Mouse (Mus musculus): ENCODE measurements around the gene Cd68. TPM values are rescaled to one million over a fixed set of nuclear protein-coding genes. Genes with fewer than 3 reads are reported as not detected.
A peak's percentile ranks its signal among the peaks of the same experiment; 100 is the strongest.

The Cd68 gene
- total and polyA plus RNA-seq, 3 experiments = 82.2 to 343 (median 122) TPM

DNA sequence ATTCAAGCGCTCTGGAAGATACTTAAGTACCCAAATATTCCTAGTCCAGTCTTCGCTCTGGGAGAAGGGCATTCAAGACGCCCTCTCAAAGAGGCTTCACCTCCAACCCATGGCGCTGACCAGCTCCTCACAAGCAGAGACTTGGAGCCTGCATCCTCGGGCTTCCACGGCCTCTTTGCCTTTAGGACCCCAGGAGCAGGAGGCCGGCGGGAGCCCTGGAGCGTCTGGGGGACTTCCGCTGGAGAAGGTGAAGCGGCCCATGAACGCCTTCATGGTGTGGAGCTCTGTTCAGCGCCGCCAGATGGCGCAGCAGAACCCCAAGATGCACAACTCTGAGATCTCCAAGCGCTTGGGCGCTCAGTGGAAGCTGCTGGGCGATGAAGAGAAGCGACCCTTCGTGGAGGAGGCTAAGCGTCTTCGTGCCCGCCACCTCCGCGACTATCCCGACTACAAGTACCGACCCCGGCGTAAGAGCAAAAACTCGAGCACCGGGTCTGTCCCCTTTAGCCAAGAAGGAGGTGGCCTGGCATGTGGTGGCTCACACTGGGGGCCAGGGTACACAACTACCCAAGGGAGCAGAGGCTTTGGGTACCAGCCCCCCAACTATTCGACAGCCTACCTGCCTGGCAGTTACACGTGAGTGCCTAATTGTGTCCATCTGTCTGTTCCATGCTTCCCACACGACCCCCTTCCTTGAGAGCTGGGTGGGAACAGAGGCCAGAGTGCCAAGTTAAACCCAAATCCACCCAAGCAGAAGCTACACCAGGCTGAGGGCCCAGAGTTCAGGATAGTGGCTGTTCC, 10.5 kb downstream of the Cd68 start, which contains the start of gene Sox15:
Gene Sox15, plus strand, starts transcription at position 51 of the 801 bp plus-strand sequence.
- no peak within 1 kb of the TSS for H3K4me2 ChIP-seq (ENCODE audit: insufficient read depth, low read depth, poor library complexity, severe bottlenecking)
- H3K36me3 ChIP-seq (replicated peaks in 1 of 2; ENCODE audit: control insufficient read depth in 1 of 2, insufficient read depth in 1 of 2, low read length in 1 of 2) = peaks cover 72 to 89% of the 10 kb centered on the region in 2 experiments

DNA sequence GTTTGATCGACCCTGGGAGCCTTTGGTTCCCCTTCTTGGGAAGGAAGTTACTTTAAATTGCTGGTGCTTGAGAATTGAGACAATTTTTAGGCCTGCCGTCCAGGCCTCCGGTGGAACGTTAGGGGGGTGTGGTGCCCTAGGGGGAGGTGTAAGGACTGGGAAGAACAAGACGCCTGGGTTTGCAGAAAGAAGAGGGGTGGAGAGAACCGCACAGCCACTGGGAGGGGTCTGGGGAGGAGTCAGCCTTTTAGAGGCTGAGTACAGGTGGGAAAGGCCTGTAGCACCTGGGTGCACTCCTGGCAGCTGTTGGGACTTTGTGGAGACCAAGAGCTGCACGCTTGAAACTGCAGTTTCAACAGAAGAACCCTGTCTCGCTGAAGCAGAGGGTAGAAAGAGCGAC, 11.2 kb downstream of the Cd68 start:
- no peaks in the 10 kb centered on the region for H3K27me3 ChIP-seq (replicated peaks)
- no peak overlapping the region for H3K9ac ChIP-seq (ENCODE audit: insufficient read depth, low read depth)
- H3K4me1 ChIP-seq (ENCODE audit: control insufficient read depth in 1 of 2, insufficient read depth in 2 of 2) = peaks cover 0 to 67% of the 10 kb centered on the region in 2 experiments; a peak in 2 of 4 replicates
- H3K9me3 ChIP-seq (replicated peaks; ENCODE audit: low read length) = no peaks in the 10 kb centered on the region
- dilution Hi-C loops (cut with MboI; ENCODE audit: extremely low pct_ligation_motif_present, extremely low pct_unique_long_range_greater_than_20kb, low sequenced_read_pairs) = no loop called here
- TF ChIP-seq POLR2AphosphoS2 (IDR thresholded peaks at IDR 0.05; ENCODE audit: low read depth, low read length) = 0 out of 2 replicates have a peak, but pooled peaks have one; percentile 1
- TF ChIP-seq ZNF384 (IDR thresholded peaks at IDR 0.05; ENCODE audit: low read depth, low read length) = no peak
- TF ChIP-seq MAZ (IDR thresholded peaks at IDR 0.05; ENCODE audit: low read depth, low read length) = no peak
- no peak for TF ChIP-seq POLR2A (IDR thresholded peaks at IDR 0.05; ENCODE audit: low read depth, low read length)
- TF ChIP-seq SIN3A (IDR thresholded peaks at IDR 0.05; ENCODE audit: low read length) = 0 out of 2 replicates have a peak, but pooled peaks have one; percentile 12
- TF ChIP-seq CHD2 (IDR thresholded peaks at IDR 0.05; ENCODE audit: low read length) = no peak
- no peak for TF ChIP-seq UBTF (IDR thresholded peaks at IDR 0.05; ENCODE audit: low read depth, low read length)
- no peak for TF ChIP-seq BHLHE40 (IDR thresholded peaks at IDR 0.05; ENCODE audit: low read depth, low read length)
- no peak for TF ChIP-seq MXI1 (IDR thresholded peaks at IDR 0.05; ENCODE audit: low read depth, low read length)
- TF ChIP-seq CTCF (conservative IDR thresholded peaks at IDR 0.05 in 1 of 2, IDR thresholded peaks at IDR 0.05 in 1 of 2; ENCODE audit: low read depth in 2 of 2, low read length in 2 of 2) = no peak
- no peak for TF ChIP-seq JUN (IDR thresholded peaks at IDR 0.05; ENCODE audit: insufficient read depth, low read depth, low read length)
- 0 out of 2 replicates have a peak, but pooled peaks have one; percentile 28 for TF ChIP-seq HCFC1 (IDR thresholded peaks at IDR 0.05; ENCODE audit: low read depth, low read length)
- TF ChIP-seq RCOR1 (conservative IDR thresholded peaks at IDR 0.05; ENCODE audit: low read depth, low read length) = no peak
- TF ChIP-seq MYC (IDR thresholded peaks at IDR 0.05; ENCODE audit: low read depth, low read length) = no peak
- no peak overlapping the region for H3K27ac ChIP-seq (ENCODE audit: insufficient read depth, low read depth)
- no peak overlapping the region for H3K4me2 ChIP-seq (ENCODE audit: insufficient read depth, low read depth, poor library complexity, severe bottlenecking)
- H3K4me3 ChIP-seq (replicated peaks in 1 of 3; ENCODE audit: low read depth in 2 of 3, low read length in 2 of 3, poor library complexity in 1 of 3) = no peak overlapping the region
- DNase-seq (ENCODE audit: extremely low read depth) = no peak
- peaks cover 79 to 89% of the 10 kb centered on the region in 2 experiments for H3K36me3 ChIP-seq (replicated peaks in 1 of 2; ENCODE audit: control insufficient read depth in 1 of 2, insufficient read depth in 1 of 2, low read length in 1 of 2)
- H3K79me2 ChIP-seq (replicated peaks; ENCODE audit: control insufficient read depth, extremely low read depth, insufficient read depth, poor library complexity, severe bottlenecking) = 0 out of 2 replicates have a peak, but pooled peaks cover under 1% of the 10 kb centered on the region
- in situ Hi-C loops (cut with MboI; ENCODE audit: low pct_ligation_motif_present, low pct_unique_long_range_greater_than_20kb, low sequenced_read_pairs) = no loop called here

More for the DNA sequence above, 10.5 kb downstream of the Cd68 start, which contains the start of gene Sox15:
- peak; percentile 75 for DNase-seq (ENCODE audit: extremely low read depth)
- Histone ChIP-seq H3K27me3 (replicated peaks) (no peaks in the 10 kb centered on the region), H3K4me3 (replicated peaks in 1 of 3; ENCODE audit: low read depth in 2 of 3, low read length in 2 of 3, poor library complexity in 1 of 3) (no peak within 1 kb of the TSS), H3K4me1 (ENCODE audit: control insufficient read depth in 1 of 2, insufficient read depth in 2 of 2) (peaks cover 0 to 74% of the 10 kb centered on the region in 2 experiments; a peak in 2 of 4 replicates), H3K79me2 (replicated peaks; ENCODE audit: control insufficient read depth, extremely low read depth, insufficient read depth, poor library complexity, severe bottlenecking) (peaks cover 7% of the 10 kb centered on the region), H3K9me3 (replicated peaks; ENCODE audit: low read length) (no peaks in the 10 kb centered on the region), H3K9ac (ENCODE audit: insufficient read depth, low read depth) (no peak within 1 kb of the TSS), H3K27ac (ENCODE audit: insufficient read depth, low read depth) (no peak within 1 kb of the TSS)
- in situ Hi-C loops (cut with MboI; ENCODE audit: low pct_ligation_motif_present, low pct_unique_long_range_greater_than_20kb, low sequenced_read_pairs) (no loop called here), dilution Hi-C loops (cut with MboI; ENCODE audit: extremely low pct_ligation_motif_present, extremely low pct_unique_long_range_greater_than_20kb, low sequenced_read_pairs) (no loop called here)
- peak; percentile 40 for TF ChIP-seq SMC3 (IDR thresholded peaks at IDR 0.05; ENCODE audit: low read depth, low read length)
- no peak for TF ChIP-seq UBTF (IDR thresholded peaks at IDR 0.05; ENCODE audit: low read depth, low read length)
- 0 out of 2 replicates have a peak, but pooled peaks have one; percentile 22 for TF ChIP-seq CHD2 (IDR thresholded peaks at IDR 0.05; ENCODE audit: low read length)
- 0 out of 2 replicates have a peak, but pooled peaks have one; percentile 7 for TF ChIP-seq POLR2AphosphoS2 (IDR thresholded peaks at IDR 0.05; ENCODE audit: low read depth, low read length)
- TF ChIP-seq MAFK (IDR thresholded peaks at IDR 0.05; ENCODE audit: insufficient replicate concordance, low read length) = no peak
- peak; percentile 11 for TF ChIP-seq RAD21 (IDR thresholded peaks at IDR 0.05; ENCODE audit: low read depth, low read length)
- TF ChIP-seq CTCF (conservative IDR thresholded peaks at IDR 0.05 in 1 of 2, IDR thresholded peaks at IDR 0.05 in 1 of 2; ENCODE audit: low read depth in 2 of 2, low read length in 2 of 2) = peak; percentile 16 to 48; a peak in 2 of 4 replicates
- TF ChIP-seq NELFE (IDR thresholded peaks at IDR 0.05; ENCODE audit: low read depth, low read length) = no peak

Measured in CH12.LX (cell line).